Mouse (Mus musculus) forebrain, embryonic 15.5 days (tissue): ENCODE measurements around the gene Zmynd8. TPM values are rescaled to one million over a fixed set of nuclear protein-coding genes. Genes with fewer than 3 reads are reported as not detected.
A peak's percentile ranks its signal among the peaks of the same experiment; 100 is the strongest.

ENCODE experiments used
- ATAC-seq: fragments of 200-750 bp; cut with Nextera tagmentation; replicated peaks from 2 replicates; pipeline ENCODE4 v1.8.0; 2017; ENCODE audit warnings: mild to moderate bottlenecking, moderate TSS enrichment, moderate library complexity
- H3K27ac ChIP-seq: fragments of 300-500 bp; sonication (generic); replicated peaks from 2 replicates; pipeline ENCODE4 v1.5.1; 2015; ENCODE audit warnings: mild to moderate bottlenecking, inconsistent platforms
- H3K27me3 ChIP-seq: fragments of 300-500 bp; sonication (generic); 2 replicates; pipeline ENCODE4 v1.6.1; 2015; ENCODE audit warnings: inconsistent platforms
- H3K36me3 ChIP-seq: fragments of 300-500 bp; sonication (generic); 2 replicates; pipeline ENCODE4 v1.6.1; 2015; ENCODE audit warnings: mild to moderate bottlenecking, inconsistent platforms
- H3K4me1 ChIP-seq: fragments of 300-500 bp; sonication (generic); 2 replicates; pipeline ENCODE4 v1.6.1; 2015; ENCODE audit warnings: inconsistent platforms
- H3K4me2 ChIP-seq: fragments of 300-500 bp; sonication (generic); replicated peaks from 2 replicates; pipeline ENCODE4 v1.6.1; 2015; ENCODE audit warnings: mild to moderate bottlenecking, inconsistent platforms
- H3K4me3 ChIP-seq: fragments of 300-500 bp; sonication (generic); 2 replicates; pipeline ENCODE4 v1.5.1; 2015; ENCODE audit warnings: mild to moderate bottlenecking, inconsistent platforms
- H3K9ac ChIP-seq: fragments of 300-500 bp; sonication (generic); replicated peaks from 2 replicates; pipeline ENCODE4 v1.6.1; 2015; ENCODE audit warnings: mild to moderate bottlenecking, inconsistent platforms
- H3K9me3 ChIP-seq: fragments of 300-500 bp; sonication (generic); 2 replicates; pipeline ENCODE4 v1.6.1; 2016; ENCODE audit warnings: inconsistent platforms
- WGBS: fragments of 180-500 bp; shearing (Covaris S2); methylation state at CpG from one replicate; pipeline ENCODE4 v1.1.7; 2015; ENCODE audit warnings: mixed read lengths; 5-methylcytosine and 5-hydroxymethylcytosine counted together
- polyA plus RNA-seq: library from polyadenylated mRNA; unstranded; fragments of >200 nt; fragmentation: Nextera tagmentation; extraction: Ambion mirVana; gene quantifications from 2 replicates; pipeline ENCODE4 v1.2.1, GENCODE M21; 2015

Zmynd8 gene
- polyA plus RNA-seq, 1 experiment from 2014 or later: 81.0 TPM

DNA sequence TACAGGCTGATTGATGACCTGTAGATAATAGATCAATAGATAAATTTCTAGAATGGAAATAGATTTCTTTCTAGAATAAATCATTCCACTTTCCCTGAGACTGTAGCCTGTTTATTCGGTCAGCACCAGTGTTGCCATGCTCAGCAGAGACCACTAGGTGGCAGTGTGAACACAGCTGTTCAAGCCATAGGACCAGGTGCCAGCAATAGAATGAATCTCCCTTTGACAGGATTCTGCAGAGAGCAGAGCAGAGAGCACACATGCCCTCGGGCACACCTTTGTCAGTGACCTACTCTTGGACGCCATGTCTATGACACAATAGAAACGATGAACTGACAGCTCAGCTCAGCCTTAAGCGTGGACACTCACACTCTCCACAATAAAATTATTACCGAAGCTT lies 119.9 kb downstream of the Zmynd8 start:
- 26% methylated on average over 6 of the region's 6 CpGs for WGBS

DNA sequence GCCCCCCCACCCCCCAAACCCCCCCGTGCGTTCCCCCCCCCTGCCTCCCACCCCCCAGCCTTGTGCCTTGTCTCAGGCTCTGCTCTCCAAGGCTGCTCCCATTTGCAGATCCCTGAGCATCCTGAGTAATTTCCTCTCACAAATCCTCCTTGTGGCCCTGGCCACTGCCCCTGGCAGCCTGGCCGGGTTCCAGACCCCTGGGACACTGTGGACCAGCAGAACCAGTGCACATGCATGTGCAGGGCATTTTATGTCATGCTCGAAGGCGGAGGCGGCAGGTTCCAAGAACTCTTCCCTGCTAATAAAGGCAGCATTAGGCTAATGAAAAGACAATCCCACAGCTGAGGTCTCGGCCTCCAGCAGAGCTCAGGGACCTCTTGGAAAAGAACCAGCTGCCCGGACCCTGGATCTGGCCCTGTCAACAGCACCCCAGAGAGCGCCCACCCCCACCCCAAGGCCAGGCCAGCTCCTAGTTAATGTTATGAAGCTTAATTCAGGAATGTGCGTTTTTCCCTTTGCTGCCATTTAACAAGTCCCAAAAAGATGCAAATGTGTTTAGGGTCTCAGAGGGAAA lies 129.4 kb downstream of the Zmynd8 start:
- H3K9ac ChIP-seq: no peak overlapping the region
- ATAC-seq: no peak

More for the DNA sequence above, 119.9 kb downstream of the Zmynd8 start:
- H3K4me2 ChIP-seq: no peak overlapping the region
- H3K36me3 ChIP-seq: peaks cover 15% of the 10 kb centered on the region
- peaks cover 5% of the 10 kb centered on the region for H3K4me1 ChIP-seq
- H3K27ac ChIP-seq: peak overlapping the region; percentile 31; the same call in 1 of the 2 replicates
- no peak overlapping the region for H3K4me3 ChIP-seq
- peak; percentile 68 for ATAC-seq
- H3K9me3 ChIP-seq: no peaks in the 10 kb centered on the region
- H3K9ac ChIP-seq: no peak overlapping the region
- H3K27me3 ChIP-seq: no peaks in the 10 kb centered on the region

DNA sequence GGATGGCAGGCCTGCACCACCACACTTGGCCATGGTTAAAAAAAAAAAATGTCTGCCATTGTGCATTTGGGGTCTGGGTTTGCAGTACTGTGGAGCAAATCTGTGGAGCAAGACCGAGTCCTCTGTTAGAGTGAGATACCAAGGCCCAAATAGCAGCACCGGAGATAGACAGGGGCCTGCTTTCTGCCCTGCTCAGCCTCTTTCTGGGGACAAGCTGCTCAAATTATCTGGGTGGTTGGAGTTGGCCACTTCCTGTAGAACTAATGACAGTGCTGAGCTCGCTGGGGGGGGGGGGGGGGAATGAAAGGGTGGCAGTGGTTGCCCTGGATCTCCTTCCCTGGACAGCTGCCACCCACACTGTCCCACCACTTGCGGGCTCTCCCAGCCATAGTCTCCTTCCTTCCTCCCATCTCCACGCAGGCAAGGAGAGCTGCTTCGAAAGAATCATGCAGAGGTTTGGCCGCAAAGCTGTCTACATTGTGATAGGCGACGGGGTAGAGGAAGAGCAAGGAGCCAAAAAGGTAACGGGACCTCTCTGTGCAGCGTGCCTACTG lies 129.9 kb downstream of the Zmynd8 start:
- H3K27me3 ChIP-seq: no peaks in the 10 kb centered on the region
- H3K9me3 ChIP-seq: no peaks in the 10 kb centered on the region
- H3K4me3 ChIP-seq: no peak overlapping the region
- peaks cover 10% of the 10 kb centered on the region; the same call in 1 of the 2 replicates for H3K4me1 ChIP-seq
- H3K9ac ChIP-seq: no peak overlapping the region
- no peak for ATAC-seq
- WGBS: 49% methylated on average over 10 of the region's 11 CpGs
- no peaks in the 10 kb centered on the region for H3K36me3 ChIP-seq
- no peak overlapping the region for H3K4me2 ChIP-seq
- H3K27ac ChIP-seq: no peak overlapping the region

More for the DNA sequence above, 129.4 kb downstream of the Zmynd8 start:
- H3K27ac ChIP-seq: peak overlapping the region; percentile 37; the same call in 1 of the 2 replicates
- no peaks in the 10 kb centered on the region for H3K9me3 ChIP-seq
- H3K4me1 ChIP-seq: peaks cover 10% of the 10 kb centered on the region; the same call in 1 of the 2 replicates
- no peak overlapping the region for H3K4me2 ChIP-seq
- 16% methylated on average over 10 of the region's 10 CpGs for WGBS
- no peaks in the 10 kb centered on the region for H3K36me3 ChIP-seq
- no peak overlapping the region for H3K4me3 ChIP-seq
- no peaks in the 10 kb centered on the region for H3K27me3 ChIP-seq

DNA sequence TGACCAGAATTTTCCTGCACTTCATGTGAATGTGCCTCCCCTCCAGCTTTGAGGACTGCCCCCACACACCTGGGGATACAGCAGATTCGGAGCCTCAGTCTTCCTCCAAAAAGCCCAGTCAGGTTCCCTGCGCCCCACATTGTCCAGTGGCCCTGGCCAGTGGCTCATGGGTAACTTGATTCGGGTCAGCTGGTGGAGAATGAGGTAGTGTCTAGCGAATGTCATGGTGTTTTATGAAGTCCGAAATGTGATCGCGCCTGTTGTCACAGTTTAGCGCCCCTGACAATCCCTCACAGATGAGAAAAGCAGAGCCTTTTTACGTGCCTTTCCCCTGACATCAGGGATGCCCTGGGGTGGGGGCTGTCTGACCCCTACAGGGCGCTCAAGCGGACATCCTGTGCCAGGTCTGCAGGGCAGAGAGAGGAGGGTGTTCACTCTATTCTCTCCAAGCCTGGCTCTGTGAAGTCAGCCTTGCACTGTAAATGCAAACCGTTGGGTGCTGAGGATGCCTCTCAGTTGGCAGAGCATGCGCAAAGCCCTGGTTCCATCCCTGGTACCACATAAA lies 139.3 kb downstream of the Zmynd8 start:
- Histone ChIP-seq H3K27ac (no peak overlapping the region), H3K9ac (no peak overlapping the region), H3K4me1 (peaks cover 12% of the 10 kb centered on the region), H3K36me3 (no peaks in the 10 kb centered on the region), H3K9me3 (no peaks in the 10 kb centered on the region), H3K4me3 (no peak overlapping the region), H3K4me2 (no peak overlapping the region), H3K27me3 (no peaks in the 10 kb centered on the region)
- ATAC-seq: no peak
- WGBS: 93% methylated on average over 13 of the region's 13 CpGs

DNA sequence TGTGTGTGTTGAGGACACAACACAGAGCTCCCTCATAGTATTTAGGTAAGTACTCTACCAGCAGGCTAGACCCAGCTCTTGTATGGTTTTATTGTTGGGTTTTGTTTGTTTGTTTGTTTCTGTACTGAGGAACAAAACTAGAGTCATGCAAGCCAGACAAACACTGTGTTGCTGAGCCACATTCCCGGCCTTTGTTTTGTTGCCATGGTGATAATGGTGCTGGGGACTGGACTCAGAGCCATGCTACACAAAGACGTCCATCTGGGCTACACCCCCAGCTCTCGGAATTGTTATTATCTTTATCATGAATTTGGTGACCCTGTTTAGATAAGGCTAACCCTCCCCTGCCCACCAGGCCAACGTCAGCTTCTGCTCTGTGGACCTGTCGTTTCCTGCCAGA lies 140.3 kb downstream of the Zmynd8 start:
- no peaks in the 10 kb centered on the region for H3K27me3 ChIP-seq
- no peak overlapping the region for H3K4me2 ChIP-seq
- peaks cover 12% of the 10 kb centered on the region for H3K4me1 ChIP-seq
- no peak overlapping the region for H3K27ac ChIP-seq
- H3K4me3 ChIP-seq: no peak overlapping the region
- H3K36me3 ChIP-seq: no peaks in the 10 kb centered on the region
- H3K9me3 ChIP-seq: no peaks in the 10 kb centered on the region
- H3K9ac ChIP-seq: no peak overlapping the region
- 12% methylated on average over 5 of the region's 5 CpGs for WGBS
- ATAC-seq: peak; percentile 53; the same call in 1 of the 2 replicates

DNA sequence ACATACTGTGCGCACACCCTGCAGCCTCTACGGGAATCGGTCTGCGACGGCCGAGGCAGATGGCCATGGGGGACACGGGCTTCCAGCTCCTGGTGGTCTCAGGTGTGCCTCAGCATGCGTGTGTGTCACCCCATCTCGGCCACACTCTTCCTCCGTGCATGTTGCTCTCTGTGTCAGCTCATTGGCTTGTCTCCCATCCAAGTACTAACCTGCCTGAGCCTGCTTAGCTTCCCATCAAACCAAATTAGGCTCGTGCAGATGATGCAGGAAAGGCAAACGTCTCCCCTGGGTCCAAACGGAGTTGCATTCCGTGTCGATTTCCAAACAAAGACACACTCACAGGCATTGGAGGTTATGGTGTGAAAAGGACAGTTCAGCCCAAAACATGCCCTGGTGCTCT lies 141.0 kb downstream of the Zmynd8 start:
- no peak for ATAC-seq
- no peak overlapping the region for H3K9ac ChIP-seq
- H3K27me3 ChIP-seq: no peaks in the 10 kb centered on the region
- WGBS: 64% methylated on average over 15 of the region's 15 CpGs
- H3K27ac ChIP-seq: no peak overlapping the region; the same call in 1 of the 2 replicates
- peaks cover 12% of the 10 kb centered on the region for H3K4me1 ChIP-seq
- H3K9me3 ChIP-seq: no peaks in the 10 kb centered on the region
- H3K4me2 ChIP-seq: no peak overlapping the region
- H3K36me3 ChIP-seq: no peaks in the 10 kb centered on the region
- no peak overlapping the region for H3K4me3 ChIP-seq

DNA sequence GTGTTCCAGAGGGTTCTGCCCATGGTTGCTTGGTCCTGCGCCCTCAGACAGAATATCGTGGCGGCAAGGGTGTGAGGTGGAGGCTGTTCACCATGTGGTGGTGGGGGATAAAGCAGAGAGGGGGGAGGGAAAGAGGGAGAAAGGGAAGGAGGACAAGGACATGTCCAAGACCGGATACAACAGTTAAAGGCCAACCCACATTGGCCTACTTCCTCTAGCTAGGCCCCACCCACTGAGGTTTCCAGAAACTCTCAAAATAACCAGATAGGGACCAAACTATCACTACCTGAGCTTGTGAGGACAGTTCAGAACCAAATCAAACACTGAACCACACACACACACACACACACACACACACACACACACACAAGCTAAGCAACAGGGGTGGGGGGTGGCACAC lies 146.1 kb downstream of the Zmynd8 start:
- 85% methylated on average over 4 of the region's 4 CpGs for WGBS
- Histone ChIP-seq H3K9ac (no peak overlapping the region), H3K4me1 (peaks cover 3% of the 10 kb centered on the region), H3K4me2 (no peak overlapping the region), H3K4me3 (no peak overlapping the region), H3K27me3 (no peaks in the 10 kb centered on the region), H3K36me3 (no peaks in the 10 kb centered on the region), H3K27ac (no peak overlapping the region), H3K9me3 (no peaks in the 10 kb centered on the region)
- no peak for ATAC-seq

DNA sequence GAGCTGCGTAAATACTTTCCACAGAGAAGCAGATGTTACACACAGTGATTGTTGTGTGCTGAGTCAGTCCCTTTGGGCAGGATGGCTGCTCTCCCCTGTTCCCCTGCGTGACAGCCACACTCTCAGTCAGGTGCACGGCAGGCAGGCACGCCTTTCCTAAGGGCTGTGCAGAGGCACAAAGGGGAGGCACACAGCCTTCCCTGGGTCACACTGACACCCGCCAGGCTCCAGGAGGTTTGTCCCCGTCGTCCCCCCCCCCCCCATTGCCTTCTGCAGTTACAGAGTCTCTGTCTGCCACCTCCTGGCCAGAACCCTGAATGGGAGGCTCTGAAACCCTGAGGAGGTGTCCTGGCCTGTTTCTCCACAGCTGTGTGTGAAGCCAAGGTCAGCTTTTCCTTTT lies 147.7 kb downstream of the Zmynd8 start:
- no peak overlapping the region for H3K27ac ChIP-seq
- 0 out of 2 replicates have a peak, but pooled peaks cover 4% of the 10 kb centered on the region for H3K27me3 ChIP-seq
- no peak overlapping the region for H3K9ac ChIP-seq
- no peak for ATAC-seq
- H3K9me3 ChIP-seq: no peaks in the 10 kb centered on the region
- peaks cover 2% of the 10 kb centered on the region for H3K4me1 ChIP-seq
- H3K4me3 ChIP-seq: no peak overlapping the region
- 20% methylated on average over 7 of the region's 7 CpGs for WGBS
- H3K36me3 ChIP-seq: no peaks in the 10 kb centered on the region
- H3K4me2 ChIP-seq: no peak overlapping the region

DNA sequence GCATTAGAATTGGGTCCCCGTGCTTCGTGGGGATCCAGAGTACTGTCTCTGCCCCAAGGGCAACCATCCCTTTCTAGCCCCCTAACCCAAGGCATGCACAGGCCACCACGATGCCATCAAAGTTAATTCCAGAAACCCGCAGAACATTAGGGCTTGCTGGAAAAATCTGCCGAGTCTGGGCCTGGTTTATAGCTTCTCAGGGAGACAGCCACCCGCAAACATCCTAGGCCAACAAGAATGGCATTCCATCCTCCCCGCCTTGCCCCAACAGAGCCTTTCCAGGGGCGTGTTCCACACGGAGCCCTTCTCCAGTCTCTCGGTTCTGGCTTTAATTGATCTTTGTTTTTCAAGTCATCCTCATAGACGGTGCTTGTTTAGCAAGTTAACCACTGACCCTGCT lies 150.4 kb downstream of the Zmynd8 start:
- Histone ChIP-seq H3K9me3 (no peaks in the 10 kb centered on the region), H3K4me1 (peaks cover 17% of the 10 kb centered on the region), H3K27me3 (0 out of 2 replicates have a peak, but pooled peaks cover 5% of the 10 kb centered on the region), H3K4me2 (no peak overlapping the region), H3K36me3 (no peaks in the 10 kb centered on the region), H3K4me3 (no peak overlapping the region), H3K27ac (no peak overlapping the region), H3K9ac (no peak overlapping the region)
- WGBS: 17% methylated on average over 11 of the region's 11 CpGs
- no peak for ATAC-seq

DNA sequence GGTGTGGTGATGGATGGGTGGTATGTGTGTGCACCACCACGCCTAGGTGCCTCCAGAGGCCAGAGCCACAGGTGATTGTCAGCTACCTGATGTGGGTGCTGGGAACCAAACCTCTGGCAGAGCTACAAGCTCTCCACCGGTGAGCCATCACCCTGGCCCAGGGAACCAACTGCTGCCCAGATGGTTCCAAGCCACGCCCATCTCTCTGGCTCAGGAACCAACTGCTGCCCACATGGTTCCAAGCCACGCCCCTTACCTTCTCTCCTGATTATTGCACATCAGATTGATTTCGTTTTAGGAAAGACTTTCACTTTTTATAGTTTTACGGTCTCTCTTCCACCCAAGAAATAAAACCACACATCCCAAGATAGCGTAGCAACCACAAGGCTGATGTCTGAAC lies 150.8 kb downstream of the Zmynd8 start:
- Histone ChIP-seq H3K27me3 (0 out of 2 replicates have a peak, but pooled peaks cover 5% of the 10 kb centered on the region), H3K9me3 (no peaks in the 10 kb centered on the region), H3K4me1 (peaks cover 17% of the 10 kb centered on the region), H3K4me2 (no peak overlapping the region), H3K4me3 (no peak overlapping the region), H3K27ac (no peak overlapping the region), H3K9ac (no peak overlapping the region), H3K36me3 (no peaks in the 10 kb centered on the region)
- WGBS: 59% methylated on average over 7 of the region's 7 CpGs
- no peak for ATAC-seq

DNA sequence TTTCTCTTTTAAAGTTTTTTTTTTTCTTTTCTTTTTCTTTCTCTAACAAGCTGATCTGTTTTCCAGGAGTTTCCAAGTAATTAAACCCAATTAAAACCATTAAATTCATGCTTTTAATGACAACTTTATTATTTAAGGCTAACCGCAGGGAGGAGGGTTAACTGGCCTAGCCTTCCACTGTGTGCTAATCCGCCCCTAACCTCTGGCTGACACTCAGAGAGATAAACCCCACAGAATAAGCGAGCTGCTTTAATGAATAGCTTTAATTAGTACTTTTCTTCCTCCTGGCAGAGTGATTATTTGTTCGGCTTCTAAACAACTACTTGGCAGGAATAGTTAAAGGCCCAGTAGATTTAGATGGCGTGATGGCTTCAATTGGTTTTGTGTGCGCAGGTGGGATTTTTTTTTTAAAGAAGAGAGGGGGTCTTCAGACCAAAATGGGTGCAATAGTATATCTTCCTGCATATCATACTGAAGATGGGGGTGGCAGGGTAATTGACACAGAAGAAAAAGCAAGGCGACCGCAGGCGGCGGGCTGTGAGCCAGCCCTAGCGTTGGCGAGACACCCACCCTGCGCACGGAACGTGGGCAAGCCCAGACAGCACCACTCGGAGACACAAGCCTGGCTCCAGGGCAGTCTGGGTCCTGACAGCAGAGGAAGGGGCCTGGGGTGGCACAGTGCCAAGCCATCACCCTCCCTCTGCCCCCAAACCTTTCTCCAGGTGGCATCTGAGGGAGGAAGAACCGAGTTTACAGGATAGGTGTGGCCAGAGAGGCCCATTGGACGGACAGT lies 153.3 kb downstream of the Zmynd8 start:
- Histone ChIP-seq H3K4me2 (peak overlapping the region; percentile 19), H3K9me3 (no peaks in the 10 kb centered on the region)
- peak; percentile 80 for ATAC-seq

More for the DNA sequence above, 153.3 kb downstream of the Zmynd8 start:
- H3K9ac ChIP-seq: peak overlapping the region; percentile 30; the same call in 1 of the 2 replicates
- peak overlapping the region; percentile 81 for H3K27ac ChIP-seq
- H3K27me3 ChIP-seq: 0 out of 2 replicates have a peak, but pooled peaks cover 5% of the 10 kb centered on the region
- peaks cover 29% of the 10 kb centered on the region for H3K4me1 ChIP-seq
- no peaks in the 10 kb centered on the region for H3K36me3 ChIP-seq
- peak overlapping the region; percentile 9; the same call in 1 of the 2 replicates for H3K4me3 ChIP-seq
- WGBS: 11% methylated on average over 18 of the region's 18 CpGs
